ENCODE assay signal across 23 mouse cellular contexts in the genomic region with DNA sequence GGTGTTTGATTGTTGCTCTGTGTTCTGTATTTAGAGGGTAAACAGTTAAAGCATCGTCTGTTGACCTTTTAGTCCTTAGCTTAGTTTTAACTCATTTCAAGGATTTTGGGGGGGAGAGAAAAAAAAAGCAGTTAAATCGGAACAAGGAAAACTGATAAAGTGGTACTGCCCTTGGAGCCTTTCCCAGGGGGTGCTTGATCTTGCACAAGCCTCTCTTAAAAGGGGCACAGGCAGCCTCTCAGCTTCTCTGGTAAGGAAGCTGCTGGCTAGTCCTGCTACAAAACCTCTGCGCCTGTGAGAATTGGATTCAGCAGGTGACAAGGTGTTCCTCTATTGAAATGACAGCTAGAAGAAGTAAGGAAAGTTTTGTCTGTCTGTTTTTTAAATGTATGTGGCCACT. TPM values are rescaled to one million over a fixed set of nuclear protein-coding genes. Genes with fewer than 3 reads are reported as not detected.
DNase-seq lines count a peak whose midpoint lies in the region; ATAC-seq and TF ChIP-seq lines count a peak whose summit lies in the region.
"Had no signal": no experiment of that assay in that cellular context is flagged by ENCODE, and none has a peak within 500 bp of the region (broad histone marks: within the 10 kb centered on the region; RNA-seq: fewer than 3 reads in every experiment).

No protein-coding gene starts in this region.

- H3K4me1 ChIP-seq in kidney, postnatal 0 days (replicated peaks; ENCODE audit: insufficient read depth, low read length) = no peaks in the 10 kb centered on the region
- peaks cover 3% of the 10 kb centered on the region; the same call in 1 of the 2 replicates for H3K4me1 ChIP-seq in lung, embryonic 16.5 days (replicated peaks; ENCODE audit: control insufficient read depth, insufficient read depth, low read length)
- H3K4me1 ChIP-seq in forebrain, embryonic 11.5 days (replicated peaks; ENCODE audit: control insufficient read depth, insufficient read depth, low read length) = no peaks in the 10 kb centered on the region
- H3K4me1 ChIP-seq: embryonic facial prominence, embryonic 10.5 days; heart, embryonic 12.5 days had no signal

- no peak overlapping the region for H3K9ac ChIP-seq in kidney, postnatal 0 days (ENCODE audit: low read depth, low read length)
- no peak overlapping the region for H3K9ac ChIP-seq in lung, embryonic 16.5 days (ENCODE audit: low read length)
- H3K9ac ChIP-seq in forebrain, embryonic 11.5 days (ENCODE audit: low read length) = no peak overlapping the region
- H3K9ac ChIP-seq: heart, embryonic 12.5 days had no signal

- H3K27ac ChIP-seq in kidney, postnatal 0 days = peak overlapping the region; percentile 42
- H3K27ac ChIP-seq in lung, embryonic 16.5 days (ENCODE audit: low read length) = no peak overlapping the region
- H3K27ac ChIP-seq in forebrain, embryonic 11.5 days (ENCODE audit: low read depth, low read length) = no peak overlapping the region
- H3K27ac ChIP-seq: embryonic facial prominence, embryonic 10.5 days; gastrocnemius, adult 2 months; heart, adult 2 months; hindbrain, postnatal 0 days had no signal

- H3K27me3 ChIP-seq in kidney, postnatal 0 days (ENCODE audit: insufficient read depth, low read length) = no peaks in the 10 kb centered on the region
- no peaks in the 10 kb centered on the region for H3K27me3 ChIP-seq in lung, embryonic 16.5 days (ENCODE audit: control insufficient read depth, insufficient read depth, low read depth, low read length)
- no peaks in the 10 kb centered on the region for H3K27me3 ChIP-seq in forebrain, embryonic 11.5 days (ENCODE audit: control insufficient read depth, insufficient read depth, low read length)
- H3K27me3 ChIP-seq: heart, embryonic 12.5 days had no signal

- ATAC-seq in kidney, postnatal 0 days (replicated peaks; ENCODE audit: low FRiP score, low read depth) = no peak
- ATAC-seq in lung, embryonic 16.5 days (ENCODE audit: low read depth) = peak; percentile 64; the same call in 1 of the 2 replicates
- ATAC-seq in forebrain, embryonic 11.5 days (replicated peaks; ENCODE audit: low FRiP score) = no peak
- ATAC-seq: forebrain, embryonic 14.5 days; hindbrain, postnatal 0 days had no signal

- 73% methylated on average over 3 of the region's 3 CpGs for WGBS in kidney, postnatal 0 days
- WGBS in lung, embryonic 16.5 days = 61% methylated on average over 3 of the region's 3 CpGs
- WGBS in forebrain, embryonic 11.5 days = 97% methylated on average over 3 of the region's 3 CpGs

- no peaks in the 10 kb centered on the region for H3K36me3 ChIP-seq in kidney, postnatal 0 days (ENCODE audit: insufficient read depth, low read length)
- H3K36me3 ChIP-seq in lung, embryonic 16.5 days (ENCODE audit: control insufficient read depth, insufficient read depth, low read length) = no peaks in the 10 kb centered on the region
- H3K36me3 ChIP-seq in forebrain, embryonic 11.5 days (ENCODE audit: control insufficient read depth, insufficient read depth, low read length) = no peaks in the 10 kb centered on the region
- H3K36me3 ChIP-seq: embryonic facial prominence, embryonic 10.5 days; heart, embryonic 12.5 days had no signal

- no peak for TF ChIP-seq CTCF in kidney, postnatal 0 days (IDR thresholded peaks at IDR 0.05; ENCODE audit: low read depth)

- H3K4me2 ChIP-seq in kidney, postnatal 0 days (ENCODE audit: low read length) = no peak overlapping the region
- no peak overlapping the region for H3K4me2 ChIP-seq in lung, embryonic 16.5 days (ENCODE audit: low read depth, low read length)
- H3K4me2 ChIP-seq in forebrain, embryonic 11.5 days (ENCODE audit: low read depth, low read length, severe bottlenecking) = no peak overlapping the region
- H3K4me2 ChIP-seq: heart, embryonic 12.5 days had no signal

- H3K9me3 ChIP-seq in kidney, postnatal 0 days (replicated peaks; ENCODE audit: low read length) = no peaks in the 10 kb centered on the region
- no peaks in the 10 kb centered on the region for H3K9me3 ChIP-seq in lung, embryonic 16.5 days (ENCODE audit: control insufficient read depth, low read length)
- H3K9me3 ChIP-seq in forebrain, embryonic 11.5 days (ENCODE audit: control insufficient read depth, low read length) = no peaks in the 10 kb centered on the region
- H3K9me3 ChIP-seq: embryonic facial prominence, embryonic 10.5 days; heart, embryonic 12.5 days had no signal

- no peak for DNase-seq in kidney, postnatal 0 days (ENCODE audit: low spot score)
- no peak for DNase-seq in kidney, adult 8-10 months
- peak; percentile 50 for DNase-seq in lung, postnatal 14 days
- no peak for DNase-seq in forebrain, embryonic 11.5 days (ENCODE audit: low spot score)
- no peak for DNase-seq in gastrocnemius, postnatal 10 days
- no peak for DNase-seq in spleen, postnatal 14 days (ENCODE audit: low spot score in 2 of 2)
- DNase-seq: adrenal gland, adult 8-10 months; cerebellum, adult 2 months; cerebellum, postnatal 10 days; gastrocnemius, adult 2 months; gastrocnemius, postnatal 36 days; heart, adult 2 months; heart, postnatal 36 days had no signal

- H3K4me3 ChIP-seq in kidney, postnatal 0 days (replicated peaks; ENCODE audit: low read depth, low read length) = no peak overlapping the region
- no peak overlapping the region for H3K4me3 ChIP-seq in lung, embryonic 16.5 days (ENCODE audit: low read length)
- no peak overlapping the region for H3K4me3 ChIP-seq in forebrain, embryonic 11.5 days (ENCODE audit: low read depth, low read length)
- H3K4me3 ChIP-seq: embryonic facial prominence, embryonic 10.5 days; gastrocnemius, adult 2 months; heart, adult 2 months; heart, embryonic 12.5 days had no signal

RNA-seq across cellular contexts. Expression of a gene that starts 5.6 kb away (rescaled TPM):
- polyA plus RNA-seq in kidney, postnatal 0 days (2015; fragmentation: Nextera tagmentation; extraction: Ambion mirVana) = not detected in 2 replicates
- polyA plus RNA-seq in lung, embryonic 16.5 days (2015; fragmentation: Nextera tagmentation; extraction: Ambion mirVana) = not detected in 2 replicates
- not detected in 2 replicates for polyA plus RNA-seq in forebrain, embryonic 11.5 days (2014; fragmentation: Nextera tagmentation; extraction: Ambion mirVana)
- total RNA-seq in gastrocnemius, postnatal 10 days (2021) = not detected
- total RNA-seq: adrenal gland, adult 8-10 months; adrenal gland, postnatal 36 days; ES-E14; gastrocnemius, adult 2 months; gastrocnemius, postnatal 36 days; heart, adult 2 months; heart, postnatal 36 days; hindbrain, postnatal 0 days had no signal
- polyA plus RNA-seq: cerebellum, adult 2 months; embryonic facial prominence, embryonic 10.5 days; embryonic facial prominence, embryonic 14.5 days; forebrain, embryonic 14.5 days; heart, adult 2 months; heart, embryonic 12.5 days; heart, embryonic 16.5 days; hindbrain, embryonic 11.5 days; hindbrain, postnatal 0 days had no signal

RNA-seq across cellular contexts. Expression of a gene that starts 16.2 kb away (rescaled TPM):
- not detected in 2 replicates for polyA plus RNA-seq in kidney, postnatal 0 days (2015; fragmentation: Nextera tagmentation; extraction: Ambion mirVana)
- not detected in 2 replicates for polyA plus RNA-seq in lung, embryonic 16.5 days (2015; fragmentation: Nextera tagmentation; extraction: Ambion mirVana)
- not detected in 2 replicates for polyA plus RNA-seq in forebrain, embryonic 11.5 days (2014; fragmentation: Nextera tagmentation; extraction: Ambion mirVana)
- total RNA-seq in gastrocnemius, postnatal 10 days (2021) = not detected
- total RNA-seq: adrenal gland, adult 8-10 months; adrenal gland, postnatal 36 days; ES-E14; gastrocnemius, adult 2 months; gastrocnemius, postnatal 36 days; heart, adult 2 months; heart, postnatal 36 days; hindbrain, postnatal 0 days had no signal
- polyA plus RNA-seq: cerebellum, adult 2 months; embryonic facial prominence, embryonic 10.5 days; embryonic facial prominence, embryonic 14.5 days; forebrain, embryonic 14.5 days; heart, adult 2 months; heart, embryonic 12.5 days; heart, embryonic 16.5 days; hindbrain, embryonic 11.5 days; hindbrain, postnatal 0 days had no signal

RNA-seq across cellular contexts. Expression of a gene that starts 47.7 kb away (rescaled TPM):
- polyA plus RNA-seq in kidney, postnatal 0 days (2015; fragmentation: Nextera tagmentation; extraction: Ambion mirVana) = 40.9 and 46.7 TPM in 2 replicates
- 19.7 and 25.3 TPM in 2 replicates for polyA plus RNA-seq in lung, embryonic 16.5 days (2015; fragmentation: Nextera tagmentation; extraction: Ambion mirVana)
- polyA plus RNA-seq in forebrain, embryonic 11.5 days (2014; fragmentation: Nextera tagmentation; extraction: Ambion mirVana) = 20.6 and 22.0 TPM in 2 replicates
- 10 to 100 TPM; 12.0 to 12.4 TPM for total RNA-seq in gastrocnemius, postnatal 10 days (2021)
